Mouse (Mus musculus) heart, embryonic 12.5 days (tissue): Measurements from ENCODE around the gene Edrf1. TPM values are rescaled to one million over a fixed set of nuclear protein-coding genes. Genes with fewer than 3 reads are reported as not detected.

Source experiments
- ATAC-seq: fragments of 200-750 bp; cut with Nextera tagmentation; 2 replicates; pipeline ENCODE4 v1.8.0; 2017; ENCODE audit warnings: moderate TSS enrichment, moderate library complexity; ENCODE audit not compliant: insufficient number of reproducible peaks, low FRiP score
- H3K27ac ChIP-seq: fragments of 300-500 bp; sonication (generic); 2 replicates; pipeline ENCODE4 v1.5.1; 2016; ENCODE audit warnings: mild to moderate bottlenecking, moderate library complexity; ENCODE audit not compliant: poor library complexity, severe bottlenecking
- H3K27me3 ChIP-seq: fragments of 300-500 bp; sonication (generic); replicated peaks from 2 replicates; pipeline ENCODE4 v1.6.1; 2016; ENCODE audit warnings: mild to moderate bottlenecking, moderate library complexity
- H3K36me3 ChIP-seq: fragments of 300-500 bp; sonication (generic); 2 replicates; pipeline ENCODE4 v1.6.1; 2016; ENCODE audit warnings: mild to moderate bottlenecking, moderate library complexity
- H3K4me1 ChIP-seq: fragments of 300-500 bp; sonication (generic); replicated peaks from 2 replicates; pipeline ENCODE4 v1.6.1; 2016; ENCODE audit warnings: mild to moderate bottlenecking
- H3K4me2 ChIP-seq: fragments of 300-500 bp; sonication (generic); 2 replicates; pipeline ENCODE4 v1.6.1; 2016; ENCODE audit warnings: mild to moderate bottlenecking, moderate library complexity
- H3K4me3 ChIP-seq: fragments of 300-500 bp; sonication (generic); 2 replicates; pipeline ENCODE4 v1.5.1; 2016; ENCODE audit warnings: mild to moderate bottlenecking
- H3K9ac ChIP-seq: fragments of 300-500 bp; sonication (generic); 2 replicates; pipeline ENCODE4 v1.6.1; 2016; ENCODE audit warnings: mild to moderate bottlenecking, moderate library complexity
- H3K9me3 ChIP-seq: fragments of 300-500 bp; sonication (generic); replicated peaks from 2 replicates; pipeline ENCODE4 v1.6.1; 2016; ENCODE audit warnings: mild to moderate bottlenecking, moderate library complexity
- WGBS: fragments of 180-500 bp; shearing (Covaris S2); methylation state at CpG from one replicate; pipeline ENCODE4 v1.1.7; 2016; 5-methylcytosine and 5-hydroxymethylcytosine counted together
- polyA plus RNA-seq: library from polyadenylated mRNA; unstranded; fragments of >200 nt; fragmentation: Nextera tagmentation; extraction: Ambion mirVana; gene quantifications from 2 replicates; pipeline ENCODE4 v1.2.1, GENCODE M21; 2016

The Edrf1 gene
- polyA plus RNA-seq: 14.9 and 16.3 TPM in 2 replicates

- ATAC-seq: peak; percentile 99
- no peaks in the 10 kb centered on the region for H3K27me3 ChIP-seq
- H3K36me3 ChIP-seq: peaks cover 26% of the 10 kb centered on the region
- no peaks in the 10 kb centered on the region for H3K9me3 ChIP-seq
- peak within 1 kb of the TSS; percentile 84 for H3K4me3 ChIP-seq
- WGBS: under 1% methylated on average over 81 of the region's 81 CpGs
- peak within 1 kb of the TSS; percentile 90 for H3K4me2 ChIP-seq
- peak within 1 kb of the TSS; percentile 89 for H3K9ac ChIP-seq
- H3K27ac ChIP-seq: peak within 1 kb of the TSS; percentile 79
- H3K4me1 ChIP-seq: peaks cover 9% of the 10 kb centered on the region; the same call in 1 of the 2 replicates
These were observed at the start of gene Edrf1 for GRCm38 (mm10) chr7:133637361-133638305. Edrf1 (plus strand) TSS chr7:133637543.

- Histone ChIP-seq H3K9me3 (no peaks in the 10 kb centered on the region), H3K36me3 (no peaks in the 10 kb centered on the region), H3K9ac (no peak overlapping the region), H3K27ac (no peak overlapping the region), H3K27me3 (no peaks in the 10 kb centered on the region), H3K4me3 (no peak overlapping the region), H3K4me2 (no peak overlapping the region), H3K4me1 (no peaks in the 10 kb centered on the region)
- no peak for ATAC-seq
- WGBS: 77% methylated on average over 1 of the region's 1 CpGs
These were observed 45.6 kb upstream of the Edrf1 start for GRCm38 (mm10) chr7:133591750-133592149.

- H3K9me3 ChIP-seq: no peaks in the 10 kb centered on the region
- no peak overlapping the region for H3K4me3 ChIP-seq
- WGBS: 62% methylated on average over 1 of the region's 1 CpGs
These were observed 36.8 kb upstream of the Edrf1 start for GRCm38 (mm10) chr7:133600558-133600957.

GRCm38 (mm10) chr7:133602058-133602457 lies 35.3 kb upstream of the Edrf1 start, which contains the start of gene Tex36:
Tex36 (minus strand) TSS chr7:133602158.
- no peaks in the 10 kb centered on the region for H3K9me3 ChIP-seq
- no peaks in the 10 kb centered on the region for H3K4me1 ChIP-seq
- H3K4me2 ChIP-seq: no peak within 1 kb of the TSS
- WGBS: 43% methylated on average over 2 of the region's 2 CpGs
- H3K27me3 ChIP-seq: no peaks in the 10 kb centered on the region
- no peak within 1 kb of the TSS for H3K27ac ChIP-seq
- H3K4me3 ChIP-seq: no peak within 1 kb of the TSS
- H3K36me3 ChIP-seq: no peaks in the 10 kb centered on the region
- ATAC-seq: no peak
- H3K9ac ChIP-seq: no peak within 1 kb of the TSS

More at GRCm38 (mm10) chr7:133600558-133600957, 36.8 kb upstream of the Edrf1 start:
- Histone ChIP-seq H3K27me3 (no peaks in the 10 kb centered on the region), H3K9ac (no peak overlapping the region), H3K4me1 (no peaks in the 10 kb centered on the region), H3K4me2 (no peak overlapping the region), H3K36me3 (no peaks in the 10 kb centered on the region), H3K27ac (no peak overlapping the region)
- no peak for ATAC-seq

GRCm38 (mm10) chr7:133603156-133603555 lies 34.2 kb upstream of the Edrf1 start:
- Histone ChIP-seq H3K27me3 (no peaks in the 10 kb centered on the region), H3K36me3 (no peaks in the 10 kb centered on the region), H3K9ac (no peak overlapping the region), H3K9me3 (no peaks in the 10 kb centered on the region), H3K27ac (no peak overlapping the region), H3K4me3 (no peak overlapping the region), H3K4me2 (no peak overlapping the region), H3K4me1 (no peaks in the 10 kb centered on the region)
- ATAC-seq: no peak
- 60% methylated on average over 2 of the region's 2 CpGs for WGBS

GRCm38 (mm10) chr7:133604427-133605081 lies 32.8 kb upstream of the Edrf1 start:
- H3K9me3 ChIP-seq: no peaks in the 10 kb centered on the region
- H3K4me2 ChIP-seq: no peak overlapping the region
- ATAC-seq: no peak
- no peak overlapping the region for H3K4me3 ChIP-seq
- H3K27me3 ChIP-seq: no peaks in the 10 kb centered on the region
- 79% methylated on average over 13 of the region's 13 CpGs for WGBS
- H3K4me1 ChIP-seq: no peaks in the 10 kb centered on the region
- no peaks in the 10 kb centered on the region for H3K36me3 ChIP-seq
- H3K27ac ChIP-seq: no peak overlapping the region
- H3K9ac ChIP-seq: no peak overlapping the region

- H3K9me3 ChIP-seq: no peaks in the 10 kb centered on the region
- 76% methylated on average over 5 of the region's 5 CpGs for WGBS
- no peak overlapping the region for H3K9ac ChIP-seq
- no peak overlapping the region for H3K27ac ChIP-seq
- no peak overlapping the region for H3K4me3 ChIP-seq
- no peak for ATAC-seq
- no peak overlapping the region for H3K4me2 ChIP-seq
- H3K4me1 ChIP-seq: no peaks in the 10 kb centered on the region
- H3K27me3 ChIP-seq: no peaks in the 10 kb centered on the region
- H3K36me3 ChIP-seq: no peaks in the 10 kb centered on the region
These were observed 30.0 kb upstream of the Edrf1 start for GRCm38 (mm10) chr7:133607331-133607730.

- no peak overlapping the region for H3K4me2 ChIP-seq
- no peaks in the 10 kb centered on the region for H3K27me3 ChIP-seq
- no peak for ATAC-seq
- H3K27ac ChIP-seq: no peak overlapping the region
- H3K9me3 ChIP-seq: no peaks in the 10 kb centered on the region
- 77% methylated on average over 13 of the region's 13 CpGs for WGBS
- H3K4me3 ChIP-seq: no peak overlapping the region
- no peaks in the 10 kb centered on the region for H3K36me3 ChIP-seq
- no peaks in the 10 kb centered on the region for H3K4me1 ChIP-seq
- H3K9ac ChIP-seq: no peak overlapping the region
These were observed 29.3 kb upstream of the Edrf1 start for GRCm38 (mm10) chr7:133607883-133608575.

- Histone ChIP-seq H3K27ac (no peak overlapping the region), H3K36me3 (no peaks in the 10 kb centered on the region), H3K4me2 (no peak overlapping the region), H3K27me3 (no peaks in the 10 kb centered on the region), H3K4me1 (no peaks in the 10 kb centered on the region), H3K4me3 (no peak overlapping the region), H3K9me3 (no peaks in the 10 kb centered on the region), H3K9ac (no peak overlapping the region)
- ATAC-seq: no peak
- WGBS: 74% methylated on average over 13 of the region's 13 CpGs
These were observed 28.6 kb upstream of the Edrf1 start for GRCm38 (mm10) chr7:133608631-133609340.

- H3K36me3 ChIP-seq: no peaks in the 10 kb centered on the region
- 65% methylated on average over 8 of the region's 8 CpGs for WGBS
- no peak overlapping the region for H3K4me3 ChIP-seq
- no peak overlapping the region for H3K27ac ChIP-seq
- no peak for ATAC-seq
- H3K27me3 ChIP-seq: no peaks in the 10 kb centered on the region
- no peak overlapping the region for H3K9ac ChIP-seq
- no peaks in the 10 kb centered on the region for H3K9me3 ChIP-seq
- no peak overlapping the region for H3K4me2 ChIP-seq
- H3K4me1 ChIP-seq: no peaks in the 10 kb centered on the region
These were observed 27.8 kb upstream of the Edrf1 start for GRCm38 (mm10) chr7:133609585-133609984.
